Mouse (Mus musculus) stomach, embryonic 14.5 days (tissue): ENCODE data around the gene Akr1c12. TPM values are rescaled to one million over a fixed set of nuclear protein-coding genes. Genes with fewer than 3 reads are reported as not detected.
A peak's percentile ranks its signal among the peaks of the same experiment; 100 is the strongest.
"Not testable (repeated sequence)": the region's sequence is repeated elsewhere in the genome, so short reads cannot be mapped to it uniquely, and the experiment has no call there.

Experiments used
- ATAC-seq: fragments of 200-750 bp; cut with Nextera tagmentation; 2 replicates; pipeline ENCODE4 v1.8.0; 2017; ENCODE audit warnings: low read depth, moderate TSS enrichment; ENCODE audit not compliant: insufficient number of reproducible peaks, insufficient read depth, low FRiP score
- H3K27ac ChIP-seq: fragments of 300-500 bp; sonication (generic); 2 replicates; pipeline ENCODE4 v1.5.1; 2014; ENCODE audit warnings: mild to moderate bottlenecking, low read length, moderate library complexity, mixed read lengths
- H3K27me3 ChIP-seq: fragments of 300-500 bp; sonication (generic); 2 replicates; pipeline ENCODE4 v1.6.1; 2014; ENCODE audit warnings: low read length, control low read depth, mixed read lengths; ENCODE audit not compliant: control insufficient read depth, insufficient read depth
- H3K36me3 ChIP-seq: fragments of 300-500 bp; sonication (generic); 2 replicates; pipeline ENCODE4 v1.6.1; 2014; ENCODE audit warnings: mild to moderate bottlenecking, control low read depth, low read length, moderate library complexity, mixed read lengths; ENCODE audit not compliant: control insufficient read depth, insufficient read depth
- H3K4me1 ChIP-seq: fragments of 300-500 bp; sonication (generic); 2 replicates; pipeline ENCODE4 v1.6.1; 2014; ENCODE audit warnings: low read length, control low read depth, mixed read lengths; ENCODE audit not compliant: control insufficient read depth, insufficient read depth
- H3K4me2 ChIP-seq: fragments of 300-500 bp; sonication (generic); replicated peaks from 2 replicates; pipeline ENCODE4 v1.6.1; 2014; ENCODE audit warnings: low read depth, low read length, control low read depth
- H3K4me3 ChIP-seq: fragments of 300-500 bp; sonication (generic); 2 replicates; pipeline ENCODE4 v1.5.1; 2014; ENCODE audit warnings: low read depth, low read length, control low read depth
- H3K9ac ChIP-seq: fragments of 300-500 bp; sonication (generic); replicated peaks from 2 replicates; pipeline ENCODE4 v1.6.1; 2014; ENCODE audit warnings: low read depth, mild to moderate bottlenecking, control low read depth, low read length, moderate library complexity, mixed read lengths
- H3K9me3 ChIP-seq: fragments of 300-500 bp; sonication (generic); 2 replicates; pipeline ENCODE4 v1.6.1; 2016; ENCODE audit warnings: low read depth, low read length, control low read depth; ENCODE audit not compliant: control insufficient read depth
- WGBS: fragments of 180-500 bp; shearing (Covaris S2); extraction: QIAGEN DNeasy Blood & Tissue Kit; methylation state at CpG from one replicate; pipeline ENCODE4 v1.1.7; 2014; 5-methylcytosine and 5-hydroxymethylcytosine counted together
- polyA plus RNA-seq: library from polyadenylated mRNA; unstranded; fragments of >200 nt; fragmentation: Nextera tagmentation; extraction: Ambion mirVana; gene quantifications from 2 replicates; pipeline ENCODE4 v1.2.1, GENCODE M21; 2014

Gene Akr1c12
- polyA plus RNA-seq, 1 experiment from 2014 or later, result 68.1 TPM

GRCm38 (mm10) chr13:4265455-4265854, 13.8 kb downstream of the Akr1c12 start:
- H3K27ac ChIP-seq, H3K36me3 ChIP-seq, H3K27me3 ChIP-seq, H3K4me2 ChIP-seq, H3K4me1 ChIP-seq, H3K9me3 ChIP-seq, H3K9ac ChIP-seq, H3K4me3 ChIP-seq, ATAC-seq: not testable (repeated sequence)
- 91% methylated on average over 2 of the region's 2 CpGs for WGBS

- Histone ChIP-seq H3K27ac (no peak overlapping the region), H3K9ac (no peak overlapping the region), H3K27me3 (no peaks in the 10 kb centered on the region), H3K4me1 (no peaks in the 10 kb centered on the region), H3K4me2 (no peak overlapping the region), H3K9me3 (no peaks in the 10 kb centered on the region), H3K4me3 (no peak overlapping the region), H3K36me3 (no peaks in the 10 kb centered on the region)
- WGBS, result 87% methylated on average over 2 of the region's 2 CpGs
- ATAC-seq, result no peak
Observed at GRCm38 (mm10) chr13:4265047-4265446, 14.2 kb downstream of the Akr1c12 start.

GRCm38 (mm10) chr13:4264612-4265011, 14.6 kb downstream of the Akr1c12 start:
- no peak for ATAC-seq
- Histone ChIP-seq H3K9me3 (no peaks in the 10 kb centered on the region), H3K4me1 (no peaks in the 10 kb centered on the region), H3K4me2 (no peak overlapping the region), H3K4me3 (no peak overlapping the region), H3K27me3 (no peaks in the 10 kb centered on the region), H3K9ac (no peak overlapping the region), H3K36me3 (no peaks in the 10 kb centered on the region), H3K27ac (no peak overlapping the region)
- WGBS, result 79% methylated on average over 3 of the region's 3 CpGs

- Histone ChIP-seq H3K4me2 (no peak overlapping the region), H3K9me3 (no peaks in the 10 kb centered on the region), H3K4me3 (no peak overlapping the region), H3K4me1 (no peaks in the 10 kb centered on the region), H3K36me3 (no peaks in the 10 kb centered on the region), H3K27ac (no peak overlapping the region), H3K27me3 (no peaks in the 10 kb centered on the region), H3K9ac (no peak overlapping the region)
- 72% methylated on average over 6 of the region's 6 CpGs for WGBS
- ATAC-seq, result no peak
Observed at GRCm38 (mm10) chr13:4257349-4257748, 21.9 kb downstream of the Akr1c12 start.

GRCm38 (mm10) chr13:4256894-4257293, 22.3 kb downstream of the Akr1c12 start:
- not testable (repeated sequence) for H3K4me1 ChIP-seq, H3K4me3 ChIP-seq, H3K27ac ChIP-seq, H3K9me3 ChIP-seq, H3K4me2 ChIP-seq, ATAC-seq, H3K9ac ChIP-seq, H3K36me3 ChIP-seq, H3K27me3 ChIP-seq

- Histone ChIP-seq H3K4me2 (no peak overlapping the region), H3K4me1 (no peaks in the 10 kb centered on the region), H3K36me3 (no peaks in the 10 kb centered on the region), H3K4me3 (no peak overlapping the region), H3K27ac (no peak overlapping the region), H3K27me3 (no peaks in the 10 kb centered on the region), H3K9me3 (no peaks in the 10 kb centered on the region), H3K9ac (no peak overlapping the region)
- ATAC-seq, result no peak
- WGBS, result 64% methylated on average over 3 of the region's 3 CpGs
Observed at GRCm38 (mm10) chr13:4249347-4249746, 29.9 kb downstream of the Akr1c12 start.

GRCm38 (mm10) chr13:4244861-4245559, 34.2 kb downstream of the Akr1c12 start:
- Histone ChIP-seq H3K4me2 (peak overlapping the region; percentile 46), H3K9me3 (no peaks in the 10 kb centered on the region), H3K36me3 (no peaks in the 10 kb centered on the region), H3K4me3 (peak overlapping the region; percentile 13; the same call in 1 of the 2 replicates), H3K4me1 (no peaks in the 10 kb centered on the region), H3K27me3 (no peaks in the 10 kb centered on the region), H3K27ac (no peak overlapping the region; the same call in 1 of the 2 replicates), H3K9ac (no peak overlapping the region)
- 2% methylated on average over 13 of the region's 13 CpGs for WGBS
- ATAC-seq, result peak; percentile 94

GRCm38 (mm10) chr13:4233536-4234172, 45.6 kb downstream of the Akr1c12 start:
- H3K9me3 ChIP-seq, result no peaks in the 10 kb centered on the region
- peak overlapping the region; percentile 21; the same call in 1 of the 2 replicates for H3K4me2 ChIP-seq
- peak overlapping the region; percentile 25 for H3K4me3 ChIP-seq
- H3K9ac ChIP-seq, result no peak overlapping the region
- no peaks in the 10 kb centered on the region for H3K4me1 ChIP-seq
- H3K27ac ChIP-seq, result peak overlapping the region; percentile 58; the same call in 1 of the 2 replicates
- WGBS, result 40% methylated on average over 3 of the region's 3 CpGs
- ATAC-seq, result peak; percentile 97
- H3K36me3 ChIP-seq, result no peaks in the 10 kb centered on the region
- no peaks in the 10 kb centered on the region for H3K27me3 ChIP-seq
